ENCODE assay signal across 9 mouse cellular contexts in genomic region chr16:87725963-87726362, GRCm38 (mm10). TPM values are rescaled to one million over a fixed set of nuclear protein-coding genes. Genes with fewer than 3 reads are reported as not detected.
DNase-seq lines count a peak whose midpoint lies in the region; ATAC-seq and TF ChIP-seq lines count a peak whose summit lies in the region.
"Had no signal": no experiment of that assay in that cellular context is flagged by ENCODE, and none has a peak within 500 bp of the region (broad histone marks: within the 10 kb centered on the region; RNA-seq: fewer than 3 reads in every experiment).

No protein-coding gene starts in this region.

- 73% methylated on average over 21 of the region's 21 CpGs for WGBS in liver, embryonic 15.5 days (ENCODE audit: insufficient replicate concordance)
- WGBS in stomach, embryonic 14.5 days, result 76% methylated on average over 21 of the region's 21 CpGs
- WGBS in forebrain, embryonic 15.5 days, result 96% methylated on average over 21 of the region's 21 CpGs
- WGBS in forebrain, embryonic 16.5 days, result 94% methylated on average over 21 of the region's 21 CpGs

- ATAC-seq in common myeloid progenitor, adult 5-6 weeks (replicated peaks; ENCODE audit: low read depth, poor library complexity, severe bottlenecking), result peak; percentile 37; the same call in 1 of the 2 replicates
- ATAC-seq in liver, embryonic 15.5 days (ENCODE audit: insufficient read depth), result peak; percentile 38; the same call in 1 of the 2 replicates
- ATAC-seq in stomach, embryonic 14.5 days (ENCODE audit: insufficient number of reproducible peaks, insufficient read depth, low FRiP score, low read depth), result peak; percentile 90
- ATAC-seq in forebrain, embryonic 15.5 days (replicated peaks), result no peak
- ATAC-seq in forebrain, embryonic 16.5 days, result no peak

- no peak overlapping the region for H3K4me2 ChIP-seq in liver, embryonic 15.5 days
- no peak overlapping the region for H3K4me2 ChIP-seq in stomach, embryonic 14.5 days (replicated peaks; ENCODE audit: low read depth, low read length)
- H3K4me2 ChIP-seq in forebrain, embryonic 15.5 days (replicated peaks), result no peak overlapping the region
- no peak overlapping the region for H3K4me2 ChIP-seq in forebrain, embryonic 16.5 days (ENCODE audit: low read length)

- H3K36me3 ChIP-seq in ES-Bruce4 (ENCODE audit: control insufficient read depth, insufficient read depth, low read length, poor library complexity, severe bottlenecking), result peaks cover 5% of the 10 kb centered on the region
- peaks cover 93% of the 10 kb centered on the region for H3K36me3 ChIP-seq in liver, embryonic 15.5 days (replicated peaks)
- H3K36me3 ChIP-seq in stomach, embryonic 14.5 days (ENCODE audit: control insufficient read depth, insufficient read depth, low read length), result peaks cover 21% of the 10 kb centered on the region; the same call in 1 of the 2 replicates
- peaks cover 49% of the 10 kb centered on the region for H3K36me3 ChIP-seq in forebrain, embryonic 15.5 days
- H3K36me3 ChIP-seq in forebrain, embryonic 16.5 days (ENCODE audit: control insufficient read depth, insufficient read depth), result peaks cover 24% of the 10 kb centered on the region

- H3K9me3 ChIP-seq in ES-Bruce4 (replicated peaks; ENCODE audit: control insufficient read depth, insufficient read depth, low read length, poor library complexity, severe bottlenecking), result no peaks in the 10 kb centered on the region
- H3K9me3 ChIP-seq in liver, embryonic 15.5 days (replicated peaks), result no peaks in the 10 kb centered on the region
- H3K9me3 ChIP-seq in stomach, embryonic 14.5 days (ENCODE audit: control insufficient read depth, low read depth, low read length), result no peaks in the 10 kb centered on the region
- H3K9me3 ChIP-seq in forebrain, embryonic 15.5 days, result no peaks in the 10 kb centered on the region
- no peaks in the 10 kb centered on the region for H3K9me3 ChIP-seq in forebrain, embryonic 16.5 days (ENCODE audit: control insufficient read depth, low read length)

- H3K9ac ChIP-seq in ES-Bruce4 (ENCODE audit: low read depth, poor library complexity, severe bottlenecking), result no peak overlapping the region
- H3K9ac ChIP-seq in liver, embryonic 15.5 days, result no peak overlapping the region
- H3K9ac ChIP-seq in stomach, embryonic 14.5 days (replicated peaks; ENCODE audit: low read depth, low read length), result no peak overlapping the region
- H3K9ac ChIP-seq in forebrain, embryonic 15.5 days (replicated peaks), result no peak overlapping the region
- no peak overlapping the region for H3K9ac ChIP-seq in forebrain, embryonic 16.5 days (replicated peaks; ENCODE audit: low read depth, low read length)

- peaks cover 2% of the 10 kb centered on the region for H3K4me1 ChIP-seq in ES-Bruce4 (ENCODE audit: control insufficient read depth, insufficient read depth, low read length)
- H3K4me1 ChIP-seq in liver, embryonic 15.5 days (replicated peaks), result peaks cover 22% of the 10 kb centered on the region
- H3K4me1 ChIP-seq in stomach, embryonic 14.5 days (ENCODE audit: control insufficient read depth, insufficient read depth, low read length), result no peaks in the 10 kb centered on the region
- H3K4me1 ChIP-seq in forebrain, embryonic 15.5 days, result peaks cover 11% of the 10 kb centered on the region
- H3K4me1 ChIP-seq in forebrain, embryonic 16.5 days (replicated peaks; ENCODE audit: control insufficient read depth, insufficient read depth, low read length), result peaks cover 6% of the 10 kb centered on the region; the same call in 1 of the 2 replicates

- H3K27ac ChIP-seq in ES-Bruce4 (ENCODE audit: insufficient read depth, low read length), result no peak overlapping the region
- no peak overlapping the region for H3K27ac ChIP-seq in liver, embryonic 15.5 days (replicated peaks)
- no peak overlapping the region for H3K27ac ChIP-seq in stomach, embryonic 14.5 days (ENCODE audit: low read length)
- no peak overlapping the region for H3K27ac ChIP-seq in forebrain, embryonic 15.5 days (replicated peaks)
- no peak overlapping the region for H3K27ac ChIP-seq in forebrain, embryonic 16.5 days (ENCODE audit: low read length)

- H3K27me3 ChIP-seq in ES-Bruce4 (ENCODE audit: control insufficient read depth, insufficient read depth, low read length, poor library complexity, severe bottlenecking), result no peaks in the 10 kb centered on the region
- no peaks in the 10 kb centered on the region for H3K27me3 ChIP-seq in liver, embryonic 15.5 days
- no peaks in the 10 kb centered on the region for H3K27me3 ChIP-seq in stomach, embryonic 14.5 days (ENCODE audit: control insufficient read depth, insufficient read depth, low read length)
- H3K27me3 ChIP-seq in forebrain, embryonic 15.5 days, result no peaks in the 10 kb centered on the region
- no peaks in the 10 kb centered on the region for H3K27me3 ChIP-seq in forebrain, embryonic 16.5 days (replicated peaks; ENCODE audit: control insufficient read depth, insufficient read depth, low read length)

- TF ChIP-seq EP300 in ES-Bruce4 (IDR thresholded peaks at IDR 0.05; ENCODE audit: insufficient read depth, low read depth, low read length), result no peak

- no peak for DNase-seq in adrenal gland, postnatal 25 days
- DNase-seq: gastrocnemius, postnatal 36 days; layer of hippocampus, postnatal 36 days had no signal

- peak overlapping the region; percentile 4; the same call in 1 of the 2 replicates for H3K4me3 ChIP-seq in ES-Bruce4 (ENCODE audit: low read depth, low read length)
- no peak overlapping the region for H3K4me3 ChIP-seq in liver, embryonic 15.5 days (replicated peaks)
- H3K4me3 ChIP-seq in stomach, embryonic 14.5 days (ENCODE audit: low read depth, low read length), result no peak overlapping the region
- no peak overlapping the region for H3K4me3 ChIP-seq in forebrain, embryonic 15.5 days
- H3K4me3 ChIP-seq in forebrain, embryonic 16.5 days (replicated peaks; ENCODE audit: low read length), result no peak overlapping the region

- TF ChIP-seq CTCF in ES-Bruce4 (IDR thresholded peaks at IDR 0.05; ENCODE audit: low read depth, low read length), result no peak

- no peak for TF ChIP-seq POLR2A in ES-Bruce4 (IDR thresholded peaks at IDR 0.05; ENCODE audit: insufficient read depth, low read length)

RNA-seq across cellular contexts. Expression of gene Bach1, which starts 27.2 kb away (rescaled TPM):
- 25.5 and 27.4 TPM in 2 replicates for polyA plus RNA-seq in ES-Bruce4 (2011; ENCODE audit: insufficient read depth, insufficient read length, low read depth, missing spikeins)
- 29.2 and 33.9 TPM in 2 replicates for total RNA-seq in common myeloid progenitor, adult 5-6 weeks (2017)
- polyA plus RNA-seq in liver, embryonic 15.5 days (2015; fragmentation: Nextera tagmentation; extraction: Ambion mirVana), result 6.5 and 6.9 TPM in 2 replicates
- 15.3 and 16.2 TPM in 2 replicates for polyA plus RNA-seq in stomach, embryonic 14.5 days (2014; fragmentation: Nextera tagmentation; extraction: Ambion mirVana)
- polyA plus RNA-seq in forebrain, embryonic 15.5 days (2015; fragmentation: Nextera tagmentation; extraction: Ambion mirVana), result 22.0 and 23.8 TPM in 2 replicates
- polyA plus RNA-seq in forebrain, embryonic 16.5 days (2015; fragmentation: Nextera tagmentation; extraction: Ambion mirVana), result 21.4 TPM in 2 replicates
- total RNA-seq in adrenal gland, postnatal 25 days (2021), result 24.6 and 30.1 TPM in 2 replicates

Comparison
In these comparisons a context has a peak if more than half of its experiments do, and no peak if none do; other contexts are left out.
1. ATAC-seq: peak in common myeloid progenitor, adult 5-6 weeks (single experiment), liver, embryonic 15.5 days (single experiment) and stomach, embryonic 14.5 days (single experiment); none in forebrain, embryonic 15.5 days (single experiment) and forebrain, embryonic 16.5 days (single experiment).